Mouse (Mus musculus) stomach, embryonic 16.5 days (tissue): ENCODE measurements around the gene Invs. TPM values are rescaled to one million over a fixed set of nuclear protein-coding genes. Genes with fewer than 3 reads are reported as not detected.

Experiments used
- ATAC-seq: fragments of 200-750 bp; cut with Nextera tagmentation; 2 replicates; pipeline ENCODE4 v1.8.0; 2017; ENCODE audit warnings: moderate number of reproducible peaks, moderate TSS enrichment; ENCODE audit not compliant: insufficient read depth, low FRiP score
- H3K27ac ChIP-seq: fragments of 300-500 bp; sonication (generic); 2 replicates; pipeline ENCODE4 v1.5.1; 2014; ENCODE audit warnings: low read length
- H3K27me3 ChIP-seq: fragments of 300-500 bp; sonication (generic); 2 replicates; pipeline ENCODE4 v1.6.1; 2014; ENCODE audit warnings: low read length, control low read depth, mixed read lengths; ENCODE audit not compliant: control insufficient read depth, insufficient read depth
- H3K36me3 ChIP-seq: fragments of 300-500 bp; sonication (generic); 2 replicates; pipeline ENCODE4 v1.6.1; 2014; ENCODE audit warnings: low read length; ENCODE audit not compliant: control insufficient read depth, insufficient read depth
- H3K4me1 ChIP-seq: fragments of 300-500 bp; sonication (generic); 2 replicates; pipeline ENCODE4 v1.6.1; 2014; ENCODE audit warnings: low read length, control low read depth, mixed read lengths; ENCODE audit not compliant: control insufficient read depth, insufficient read depth
- H3K4me2 ChIP-seq: fragments of 300-500 bp; sonication (generic); 2 replicates; pipeline ENCODE4 v1.6.1; 2014; ENCODE audit warnings: low read depth, low read length, mixed read lengths
- H3K4me3 ChIP-seq: fragments of 300-500 bp; sonication (generic); replicated peaks from 2 replicates; pipeline ENCODE4 v1.5.1; 2014; ENCODE audit warnings: mild to moderate bottlenecking, low read length
- H3K9ac ChIP-seq: fragments of 300-500 bp; sonication (generic); 2 replicates; pipeline ENCODE4 v1.6.1; 2014; ENCODE audit warnings: low read length
- H3K9me3 ChIP-seq: fragments of 300-500 bp; sonication (generic); replicated peaks from 2 replicates; pipeline ENCODE4 v1.6.1; 2016; ENCODE audit warnings: low read length, control low read depth; ENCODE audit not compliant: control insufficient read depth
- WGBS: fragments of 180-500 bp; shearing (Covaris S2); extraction: QIAGEN DNeasy Blood & Tissue Kit; methylation state at CpG from one replicate; pipeline ENCODE4 v1.1.7; 2014; 5-methylcytosine and 5-hydroxymethylcytosine counted together
- polyA plus RNA-seq: library from polyadenylated mRNA; unstranded; fragments of >200 nt; fragmentation: Nextera tagmentation; extraction: Ambion mirVana; gene quantifications from 2 replicates; pipeline ENCODE4 v1.2.1, GENCODE M21; 2015

Gene Invs
- polyA plus RNA-seq, 1 experiment from 2014 or later: 10.2 TPM

DNA sequence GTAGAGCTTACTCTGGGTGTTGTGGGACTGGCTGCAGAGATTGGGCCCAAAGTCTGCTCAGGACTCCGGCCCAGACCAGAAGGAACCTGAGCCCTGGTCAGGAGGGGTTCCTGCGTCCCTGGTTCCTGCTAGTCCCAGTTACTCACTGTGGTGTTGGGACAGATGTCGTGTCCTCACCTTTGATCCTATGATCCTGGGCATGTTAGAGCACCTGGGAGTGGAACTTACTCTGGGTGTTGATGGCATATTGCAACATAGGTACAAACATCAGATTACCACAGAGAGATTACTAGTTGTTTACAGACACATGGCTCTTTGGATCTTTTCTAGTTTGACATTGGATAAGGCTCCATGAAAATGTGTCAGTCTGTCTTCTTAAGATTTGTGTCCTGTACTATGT is 35.3 kb downstream of the Invs start:
- no peaks in the 10 kb centered on the region for H3K27me3 ChIP-seq
- no peak for ATAC-seq
- 78% methylated on average over 3 of the region's 3 CpGs for WGBS
- no peak overlapping the region for H3K4me3 ChIP-seq
- no peak overlapping the region for H3K27ac ChIP-seq
- H3K9me3 ChIP-seq: no peaks in the 10 kb centered on the region
- no peak overlapping the region for H3K4me2 ChIP-seq
- no peaks in the 10 kb centered on the region for H3K4me1 ChIP-seq
- no peaks in the 10 kb centered on the region for H3K36me3 ChIP-seq
- H3K9ac ChIP-seq: no peak overlapping the region

DNA sequence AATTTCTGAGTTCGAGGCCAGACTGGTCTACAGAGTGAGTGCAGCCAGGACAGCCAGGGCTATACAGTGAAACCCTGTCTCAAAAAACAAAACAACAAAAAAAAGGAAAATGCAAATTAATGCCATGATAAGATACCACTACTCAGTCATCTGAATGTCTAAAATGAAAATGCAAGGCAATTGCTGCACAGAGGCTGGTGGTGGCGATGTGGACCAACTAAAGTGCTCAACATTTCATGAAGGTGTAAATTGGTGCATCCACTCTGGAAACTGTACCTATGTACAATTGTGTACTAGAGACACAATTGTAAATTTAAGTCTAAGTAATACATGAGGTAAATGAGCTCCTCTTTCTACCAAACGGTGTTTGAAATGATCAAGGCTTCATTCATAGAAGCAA is 36.5 kb downstream of the Invs start:
- Histone ChIP-seq H3K4me1 (no peaks in the 10 kb centered on the region), H3K9ac (no peak overlapping the region), H3K9me3 (no peaks in the 10 kb centered on the region), H3K27ac (no peak overlapping the region), H3K27me3 (no peaks in the 10 kb centered on the region), H3K4me3 (no peak overlapping the region), H3K4me2 (no peak overlapping the region), H3K36me3 (no peaks in the 10 kb centered on the region)
- 94% methylated on average over 3 of the region's 3 CpGs for WGBS
- no peak for ATAC-seq

DNA sequence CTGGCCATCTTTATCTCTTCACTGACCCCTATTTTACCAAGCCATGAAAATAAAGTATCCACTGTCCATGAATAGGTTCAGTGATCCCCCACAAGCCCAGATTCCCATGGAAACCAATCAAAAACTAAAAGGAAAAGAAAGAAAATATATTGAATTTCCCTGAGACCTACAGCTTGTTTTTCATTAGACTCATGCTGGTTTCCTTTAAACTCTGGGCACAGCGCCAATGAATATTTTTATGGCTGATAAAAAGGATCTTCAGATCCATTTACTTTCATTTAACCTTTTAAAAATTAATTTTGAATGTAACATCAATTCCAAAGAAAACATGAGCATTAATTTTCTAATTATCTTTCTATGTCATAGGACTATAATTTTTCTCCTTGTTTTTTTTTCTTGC is 41.7 kb downstream of the Invs start:
- Histone ChIP-seq H3K36me3 (no peaks in the 10 kb centered on the region), H3K9ac (no peak overlapping the region), H3K4me3 (no peak overlapping the region), H3K9me3 (no peaks in the 10 kb centered on the region), H3K4me2 (no peak overlapping the region), H3K27ac (no peak overlapping the region), H3K4me1 (no peaks in the 10 kb centered on the region), H3K27me3 (no peaks in the 10 kb centered on the region)
- ATAC-seq: no peak
- 76% methylated on average over 1 of the region's 1 CpGs for WGBS

DNA sequence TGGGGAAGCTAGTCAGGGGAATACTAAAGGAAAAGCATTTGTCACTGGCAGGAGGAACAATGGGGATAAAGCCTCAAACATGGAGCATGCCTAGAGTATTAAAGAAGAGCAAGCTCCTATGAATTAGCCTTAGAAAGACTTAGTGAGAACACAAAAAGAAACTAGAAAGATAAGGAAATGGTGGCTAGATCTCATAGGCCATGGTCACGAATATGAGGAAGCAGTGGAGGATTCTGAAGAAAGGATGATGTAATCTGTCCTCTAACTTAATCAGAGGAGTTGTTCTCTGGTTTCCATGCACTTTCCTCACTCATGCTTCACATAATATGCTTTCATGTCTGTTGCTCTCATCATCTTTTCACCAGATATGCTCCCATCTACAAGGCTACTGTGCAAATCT is 42.5 kb downstream of the Invs start:
- WGBS: 58% methylated on average over 1 of the region's 1 CpGs
- H3K9ac ChIP-seq: no peak overlapping the region
- H3K27me3 ChIP-seq: no peaks in the 10 kb centered on the region
- H3K4me3 ChIP-seq: no peak overlapping the region
- no peak for ATAC-seq
- no peak overlapping the region for H3K27ac ChIP-seq
- H3K4me1 ChIP-seq: no peaks in the 10 kb centered on the region
- H3K36me3 ChIP-seq: no peaks in the 10 kb centered on the region
- no peak overlapping the region for H3K4me2 ChIP-seq
- H3K9me3 ChIP-seq: no peaks in the 10 kb centered on the region

DNA sequence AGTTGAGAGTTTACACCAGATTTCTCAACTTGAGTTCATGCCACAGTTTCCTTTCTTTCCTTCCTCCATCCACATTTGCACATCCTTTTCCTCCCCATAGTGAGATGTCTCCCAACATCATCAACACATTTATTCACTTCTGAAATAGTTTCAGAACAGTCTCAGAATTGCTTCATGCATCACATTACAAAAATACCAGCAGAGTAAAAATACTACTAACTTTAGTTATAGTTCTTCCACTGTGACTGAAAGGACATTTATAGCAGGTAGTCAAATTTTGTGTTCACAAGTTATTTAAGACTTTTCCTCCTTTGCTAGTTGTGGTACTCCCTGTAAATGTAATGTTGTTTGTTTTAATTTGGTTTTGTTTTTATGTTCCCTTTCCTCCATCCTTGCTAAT is 47.6 kb downstream of the Invs start:
- no peaks in the 10 kb centered on the region for H3K27me3 ChIP-seq
- H3K9ac ChIP-seq: no peak overlapping the region
- no peak overlapping the region for H3K4me2 ChIP-seq
- no peaks in the 10 kb centered on the region for H3K36me3 ChIP-seq
- no peaks in the 10 kb centered on the region for H3K9me3 ChIP-seq
- ATAC-seq: no peak
- no peak overlapping the region for H3K4me3 ChIP-seq
- no peak overlapping the region for H3K27ac ChIP-seq
- no peaks in the 10 kb centered on the region for H3K4me1 ChIP-seq

DNA sequence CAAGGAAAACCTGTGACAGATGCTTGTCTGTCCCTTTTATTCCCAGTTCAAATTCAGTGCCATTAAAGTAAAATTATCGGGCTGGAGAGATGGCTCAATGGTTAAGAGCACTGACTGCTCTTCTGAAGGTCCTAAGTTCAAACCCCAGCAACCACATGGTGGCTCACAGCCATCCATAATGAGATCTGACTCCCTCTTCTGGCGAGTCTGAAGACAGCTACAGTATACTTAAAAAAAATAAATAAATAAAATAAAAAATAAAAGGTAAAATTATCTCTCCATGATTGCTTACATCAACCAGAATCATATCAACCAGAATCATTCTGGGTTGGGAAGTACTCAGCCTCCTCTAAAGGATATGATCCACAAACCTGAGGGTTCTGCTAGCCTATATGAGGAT is 48.5 kb downstream of the Invs start:
- no peak for ATAC-seq
- 61% methylated on average over 2 of the region's 2 CpGs for WGBS
- H3K4me1 ChIP-seq: no peaks in the 10 kb centered on the region

DNA sequence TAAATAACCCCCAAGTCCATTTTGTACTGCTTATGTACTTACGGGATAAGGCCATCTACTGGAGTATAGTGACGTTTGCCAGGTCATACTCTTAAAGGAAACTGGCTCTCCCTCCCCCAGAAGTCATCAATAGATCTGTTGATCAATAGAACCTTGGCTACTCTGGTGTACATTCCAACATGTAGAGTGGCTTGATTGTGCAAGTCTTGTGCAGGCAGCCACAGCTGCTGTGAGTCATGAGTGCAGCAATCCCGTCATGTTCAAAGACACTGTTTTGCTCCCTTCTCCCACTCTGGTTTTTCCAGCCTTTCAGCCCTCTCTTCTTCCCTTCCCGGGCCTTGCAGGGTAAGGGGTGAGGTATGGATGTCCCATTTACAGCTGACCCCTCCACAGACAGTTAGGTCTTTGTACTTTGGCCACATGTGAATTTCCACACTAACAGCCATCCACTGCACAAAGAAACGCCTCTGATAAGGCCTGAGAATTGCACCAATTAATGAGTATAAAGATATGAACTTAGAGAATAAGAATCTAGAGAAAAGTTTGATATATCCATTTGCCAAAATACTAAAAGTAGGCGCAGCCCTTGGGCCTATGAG is 53.0 kb downstream of the Invs start:
- Histone ChIP-seq H3K27ac (no peak overlapping the region), H3K27me3 (no peaks in the 10 kb centered on the region), H3K9me3 (no peaks in the 10 kb centered on the region), H3K4me2 (no peak overlapping the region), H3K9ac (no peak overlapping the region), H3K4me1 (no peaks in the 10 kb centered on the region), H3K4me3 (no peak overlapping the region), H3K36me3 (no peaks in the 10 kb centered on the region)
- no peak for ATAC-seq
- WGBS: 72% methylated on average over 6 of the region's 6 CpGs

More for the DNA sequence above, 48.5 kb downstream of the Invs start:
- no peak overlapping the region for H3K4me3 ChIP-seq
- no peaks in the 10 kb centered on the region for H3K36me3 ChIP-seq
- no peak overlapping the region for H3K9ac ChIP-seq
- H3K27me3 ChIP-seq: no peaks in the 10 kb centered on the region
- H3K9me3 ChIP-seq: no peaks in the 10 kb centered on the region
- no peak overlapping the region for H3K27ac ChIP-seq
- no peak overlapping the region for H3K4me2 ChIP-seq

DNA sequence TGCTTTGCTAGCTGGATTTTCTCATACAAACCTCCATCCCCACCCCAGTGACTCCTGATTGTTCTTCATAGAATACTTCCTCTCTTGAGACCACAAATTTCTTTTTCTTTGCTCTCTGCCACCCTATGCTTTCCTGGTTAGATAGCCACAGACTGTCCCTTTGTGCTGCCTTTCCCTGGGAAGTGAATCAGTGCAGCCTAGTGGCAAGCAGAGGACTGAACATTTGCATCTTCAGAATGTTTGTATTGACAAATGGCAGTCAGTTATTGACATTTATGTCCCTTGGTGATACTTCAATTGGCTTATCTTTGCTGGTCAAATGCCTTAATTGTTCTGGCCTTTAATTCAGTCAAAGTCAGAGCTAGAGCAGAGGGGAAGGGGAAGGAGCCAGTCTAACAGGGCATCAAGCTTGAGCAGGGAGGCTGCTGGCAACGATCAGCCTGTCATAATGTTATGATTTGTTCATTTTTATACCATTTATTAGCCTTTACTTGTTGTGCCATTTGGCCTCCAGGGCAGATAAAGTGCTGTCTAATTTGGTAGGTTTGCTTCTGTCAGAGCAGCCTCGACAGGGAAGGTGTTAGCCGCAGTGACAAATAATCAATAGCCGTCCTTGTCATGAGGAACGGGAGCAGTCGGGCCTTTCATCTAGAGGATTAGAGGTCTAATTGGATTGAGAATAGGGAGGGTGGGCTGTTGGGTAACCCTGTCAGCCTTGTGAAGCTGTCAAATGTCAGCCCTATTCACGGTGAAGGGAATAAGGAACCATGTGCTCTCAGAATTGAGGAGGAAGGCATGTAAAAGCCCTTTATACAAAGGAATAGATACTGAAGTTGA is 55.6 kb downstream of the Invs start:
- no peaks in the 10 kb centered on the region for H3K9me3 ChIP-seq
- H3K27me3 ChIP-seq: no peaks in the 10 kb centered on the region

DNA sequence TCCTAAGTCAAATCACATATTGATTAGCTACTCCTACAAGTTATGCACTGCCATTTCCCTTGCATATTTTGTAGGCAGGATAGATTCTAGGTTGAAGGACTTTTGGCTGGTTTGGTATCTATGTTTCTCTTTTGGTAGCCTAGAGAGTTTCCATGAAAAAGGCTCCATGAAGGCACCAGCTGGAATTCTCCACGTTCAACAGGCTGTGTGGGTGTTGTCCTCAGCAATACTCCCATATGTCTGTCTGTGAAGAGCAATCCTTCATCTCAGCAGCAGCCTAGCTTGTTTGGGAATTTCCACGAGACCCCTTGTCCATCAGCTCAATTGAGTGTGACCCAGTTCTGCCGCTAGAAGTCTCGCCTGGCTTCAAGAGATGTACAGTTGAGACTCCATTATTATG is 63.1 kb downstream of the Invs start:
- H3K27me3 ChIP-seq: no peaks in the 10 kb centered on the region
- H3K4me1 ChIP-seq: no peaks in the 10 kb centered on the region
- H3K36me3 ChIP-seq: no peaks in the 10 kb centered on the region
- ATAC-seq: no peak
- WGBS: 73% methylated on average over 4 of the region's 4 CpGs
- H3K4me2 ChIP-seq: no peak overlapping the region
- H3K4me3 ChIP-seq: no peak overlapping the region
- H3K9ac ChIP-seq: no peak overlapping the region
- H3K27ac ChIP-seq: no peak overlapping the region
- no peaks in the 10 kb centered on the region for H3K9me3 ChIP-seq

More for the DNA sequence above, 55.6 kb downstream of the Invs start:
- Histone ChIP-seq H3K9ac (no peak overlapping the region), H3K4me3 (no peak overlapping the region), H3K4me1 (no peaks in the 10 kb centered on the region), H3K27ac (no peak overlapping the region), H3K4me2 (no peak overlapping the region), H3K36me3 (no peaks in the 10 kb centered on the region)
- 18% methylated on average over 7 of the region's 7 CpGs for WGBS
- ATAC-seq: no peak
